Mouse (Mus musculus): ENCODE measurements at regions not wholly inside any gene's neighbourhood (a gene's known extent, or its start where the extent isn't known, plus 50 kb on each side); places are given as distances from the start of the nearest gene placed in this dataset.

DNA sequence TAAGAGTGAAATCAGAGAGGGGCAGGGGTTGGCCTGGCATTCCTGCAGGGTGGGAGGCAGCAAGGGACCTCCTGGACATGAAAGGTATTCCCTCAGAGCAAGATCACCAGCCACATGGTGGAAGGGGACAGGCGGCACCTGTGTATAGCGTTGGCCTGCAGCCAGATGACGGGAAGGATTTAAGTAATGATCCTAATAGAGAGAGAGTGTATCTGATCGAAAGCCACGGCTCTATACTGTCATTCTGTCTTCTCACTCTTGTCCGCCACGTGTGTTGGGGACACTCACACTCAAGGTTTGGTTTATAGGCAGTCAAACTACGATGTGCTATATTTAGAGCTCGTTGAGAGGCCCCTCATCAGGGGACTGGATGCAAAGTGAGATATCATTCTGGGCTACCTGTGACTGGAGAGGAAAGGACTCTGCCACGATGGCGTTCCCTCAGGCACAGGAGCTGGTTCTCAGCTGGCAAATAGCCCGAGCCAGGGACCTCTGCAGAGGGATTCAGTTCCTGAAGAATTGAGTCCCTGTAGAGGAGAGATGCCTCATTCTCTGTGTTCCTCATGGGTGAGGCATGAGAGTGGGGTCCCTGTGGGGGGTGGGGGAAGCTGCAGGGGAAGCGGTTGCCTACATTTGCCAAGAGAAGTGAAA lies 62.9 kb upstream of the Cnih3 start:
- no peak for DNase-seq (ENCODE audit: low read depth in 1 of 2, low spot score in 2 of 2)
- H3K4me1 ChIP-seq (ENCODE audit: control insufficient read depth, insufficient read depth, insufficient read length), result no peaks in the 10 kb centered on the region
- H3K4me3 ChIP-seq (ENCODE audit: extremely low read depth, insufficient read depth, insufficient read length), result no peak overlapping the region
- no peak overlapping the region for H3K27ac ChIP-seq (ENCODE audit: insufficient read depth, low read length)
- TF ChIP-seq POLR2A (IDR thresholded peaks at IDR 0.05; ENCODE audit: low read depth, low read length) (no peak), CTCF (IDR thresholded peaks at IDR 0.05; ENCODE audit: extremely low read depth, insufficient read depth, insufficient read length, insufficient replicate concordance) (no peak)
- 79% methylated on average over 13 of the region's 13 CpGs for WGBS
- no peaks in the 10 kb centered on the region for H3K36me3 ChIP-seq (ENCODE audit: control insufficient read depth, insufficient read depth, low read length)
- no peaks in the 10 kb centered on the region for H3K27me3 ChIP-seq (ENCODE audit: control insufficient read depth, insufficient read depth, low read length)

DNA sequence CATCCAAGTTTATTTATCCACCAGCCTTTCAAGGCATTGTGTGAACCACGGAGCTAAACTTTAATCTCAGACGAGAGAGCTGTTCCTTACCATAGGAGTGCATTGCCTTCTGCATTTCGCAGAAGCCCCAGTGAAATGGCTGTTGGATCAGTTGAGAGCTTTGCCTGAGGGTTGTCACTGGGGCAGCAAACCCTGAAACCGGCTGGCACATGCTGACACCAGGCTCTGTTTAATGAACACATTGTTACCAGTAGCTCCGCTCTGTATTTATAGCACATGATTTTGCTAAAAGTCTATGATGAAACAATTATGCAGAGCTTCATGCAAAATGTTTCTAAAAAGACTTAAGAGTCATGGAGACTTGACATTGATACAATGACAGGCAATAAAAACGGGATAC lies 61.2 kb upstream of the Cnih3 start:
- Histone ChIP-seq H3K36me3 (ENCODE audit: control insufficient read depth, insufficient read depth, low read length) (no peaks in the 10 kb centered on the region), H3K4me1 (ENCODE audit: control insufficient read depth, insufficient read depth, insufficient read length) (no peaks in the 10 kb centered on the region), H3K4me3 (ENCODE audit: extremely low read depth, insufficient read depth, insufficient read length) (no peak overlapping the region), H3K27me3 (ENCODE audit: control insufficient read depth, insufficient read depth, low read length) (no peaks in the 10 kb centered on the region), H3K27ac (ENCODE audit: insufficient read depth, low read length) (no peak overlapping the region)
- 85% methylated on average over 6 of the region's 6 CpGs for WGBS
- no peak for DNase-seq (ENCODE audit: low read depth in 1 of 2, low spot score in 2 of 2)
- TF ChIP-seq CTCF (IDR thresholded peaks at IDR 0.05; ENCODE audit: extremely low read depth, insufficient read depth, insufficient read length, insufficient replicate concordance), result no peak
- TF ChIP-seq POLR2A (IDR thresholded peaks at IDR 0.05; ENCODE audit: low read depth, low read length), result no peak

DNA sequence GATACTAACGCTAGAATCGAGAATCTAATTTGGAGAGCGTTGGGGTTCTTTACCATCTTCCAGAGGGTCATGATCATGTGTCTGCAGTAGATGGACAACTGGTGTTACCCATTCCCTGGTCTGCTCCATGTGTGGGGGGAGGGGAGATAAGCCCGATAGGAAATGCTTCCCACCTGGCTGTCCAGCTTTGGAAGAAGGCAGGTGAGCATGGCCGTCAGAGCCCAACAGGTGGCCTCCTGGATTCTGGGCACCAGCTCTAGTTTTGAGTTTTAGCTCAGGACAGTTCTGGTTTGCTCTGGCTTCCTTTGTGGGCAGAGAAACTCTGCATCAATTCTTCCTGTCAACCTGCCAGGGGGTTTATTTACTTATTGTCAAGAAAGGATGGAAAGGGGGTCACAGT lies 60.5 kb upstream of the Cnih3 start:
- Histone ChIP-seq H3K36me3 (ENCODE audit: control insufficient read depth, insufficient read depth, low read length) (no peaks in the 10 kb centered on the region), H3K4me1 (ENCODE audit: control insufficient read depth, insufficient read depth, insufficient read length) (no peaks in the 10 kb centered on the region), H3K27me3 (ENCODE audit: control insufficient read depth, insufficient read depth, low read length) (no peaks in the 10 kb centered on the region), H3K27ac (ENCODE audit: insufficient read depth, low read length) (no peak overlapping the region), H3K4me3 (ENCODE audit: extremely low read depth, insufficient read depth, insufficient read length) (no peak overlapping the region)
- WGBS, result 77% methylated on average over 5 of the region's 5 CpGs
- TF ChIP-seq CTCF (IDR thresholded peaks at IDR 0.05; ENCODE audit: extremely low read depth, insufficient read depth, insufficient read length, insufficient replicate concordance) (no peak), POLR2A (IDR thresholded peaks at IDR 0.05; ENCODE audit: low read depth, low read length) (no peak)
- DNase-seq (ENCODE audit: low read depth in 1 of 2, low spot score in 2 of 2), result no peak

DNA sequence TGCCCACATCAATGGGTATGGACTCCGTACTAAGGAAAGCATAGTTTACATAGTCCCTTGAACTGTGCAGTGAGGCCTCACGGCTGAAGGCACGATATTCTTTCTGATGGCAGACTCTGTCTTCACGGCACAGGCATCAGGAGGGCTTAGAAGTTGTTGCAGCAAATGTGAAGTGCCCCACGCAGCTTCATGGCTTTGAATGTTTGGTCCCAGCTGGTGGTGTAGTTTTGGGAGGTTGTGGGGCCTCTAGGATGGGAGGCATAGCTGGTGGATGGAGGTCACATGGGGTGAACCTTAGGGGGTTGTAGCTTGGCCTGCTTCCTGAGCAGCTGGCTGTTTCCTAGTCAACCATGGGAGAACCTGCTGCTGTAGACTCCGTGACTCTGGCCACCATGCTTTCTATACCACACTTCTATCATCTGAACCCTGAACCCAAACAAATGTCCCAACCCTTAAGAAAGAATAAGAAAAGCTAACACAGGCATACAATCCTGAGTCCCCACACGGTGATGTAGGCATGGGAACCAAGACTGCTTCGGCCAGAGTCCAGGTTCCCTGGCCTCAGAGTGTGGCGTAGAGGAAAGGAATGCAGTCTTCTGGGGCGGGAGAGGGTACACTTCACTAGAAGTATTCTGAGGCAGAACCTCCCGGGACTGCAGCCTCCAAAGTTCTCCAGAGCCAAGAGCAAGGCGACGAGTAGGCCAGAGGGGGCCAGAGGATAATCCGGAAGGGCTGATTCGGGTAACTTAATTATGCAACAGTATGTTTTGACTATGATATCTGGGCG lies 59.2 kb upstream of the Cnih3 start:
- no peaks in the 10 kb centered on the region for H3K36me3 ChIP-seq (ENCODE audit: control insufficient read depth, insufficient read depth, low read length)
- WGBS, result 90% methylated on average over 16 of the region's 16 CpGs
- no peak overlapping the region for H3K4me3 ChIP-seq (ENCODE audit: extremely low read depth, insufficient read depth, insufficient read length)
- H3K4me1 ChIP-seq (ENCODE audit: control insufficient read depth, insufficient read depth, insufficient read length), result no peaks in the 10 kb centered on the region
- DNase-seq (ENCODE audit: low read depth in 1 of 2, low spot score in 2 of 2), result no peak
- H3K27me3 ChIP-seq (ENCODE audit: control insufficient read depth, insufficient read depth, low read length), result no peaks in the 10 kb centered on the region
- TF ChIP-seq POLR2A (IDR thresholded peaks at IDR 0.05; ENCODE audit: low read depth, low read length), result no peak
- no peak overlapping the region for H3K27ac ChIP-seq (ENCODE audit: insufficient read depth, low read length)

DNA sequence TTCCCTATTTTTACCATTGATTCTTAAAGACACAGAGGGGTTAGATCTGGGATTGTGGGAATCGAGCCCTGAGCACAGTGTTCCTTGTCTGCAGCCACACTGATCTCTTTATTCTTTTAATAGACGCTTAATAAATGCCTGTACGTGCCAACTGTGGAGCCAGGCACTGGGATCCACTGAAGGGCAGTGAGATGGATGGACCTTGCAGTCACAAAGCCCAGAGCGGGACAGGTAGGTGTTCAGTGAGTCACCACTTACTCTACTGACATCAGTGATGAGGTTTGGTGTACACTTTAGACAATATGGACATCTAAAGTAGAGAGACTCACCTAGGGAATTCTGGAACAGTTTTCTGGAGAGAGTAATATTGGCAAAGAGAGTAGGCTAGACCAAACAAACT lies 56.8 kb upstream of the Cnih3 start:
- 82% methylated on average over 4 of the region's 4 CpGs for WGBS
- no peaks in the 10 kb centered on the region; the same call in 1 of the 2 replicates for H3K4me1 ChIP-seq (ENCODE audit: control insufficient read depth, insufficient read depth, insufficient read length)

DNA sequence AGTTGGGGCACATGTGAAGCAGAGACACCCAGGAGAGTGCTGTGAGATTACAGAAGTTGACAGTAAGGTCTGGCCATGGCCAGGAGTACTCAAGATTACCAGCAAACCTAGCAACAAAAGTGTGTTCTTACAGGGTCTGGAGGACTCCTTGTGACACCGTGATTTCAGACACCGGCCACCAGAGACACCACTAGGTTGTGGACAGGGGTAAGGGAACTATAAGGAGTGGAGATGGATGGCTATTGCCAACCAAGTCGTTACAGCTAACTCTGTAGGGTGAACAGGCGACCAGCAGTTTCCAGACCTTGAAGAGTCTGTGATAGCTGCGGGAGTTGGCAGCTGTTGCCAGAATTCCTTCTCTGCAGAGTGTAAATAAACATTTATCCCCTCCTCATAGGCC lies 54.4 kb upstream of the Cnih3 start:
- WGBS, result 92% methylated on average over 5 of the region's 5 CpGs
- Histone ChIP-seq H3K4me1 (ENCODE audit: control insufficient read depth, insufficient read depth, insufficient read length) (no peaks in the 10 kb centered on the region; the same call in 1 of the 2 replicates), H3K4me3 (ENCODE audit: extremely low read depth, insufficient read depth, insufficient read length) (no peak overlapping the region), H3K27ac (ENCODE audit: insufficient read depth, low read length) (no peak overlapping the region), H3K36me3 (ENCODE audit: control insufficient read depth, insufficient read depth, low read length) (no peaks in the 10 kb centered on the region), H3K27me3 (ENCODE audit: control insufficient read depth, insufficient read depth, low read length) (no peaks in the 10 kb centered on the region)
- DNase-seq (ENCODE audit: low read depth in 1 of 2, low spot score in 2 of 2), result no peak
- TF ChIP-seq CTCF (IDR thresholded peaks at IDR 0.05; ENCODE audit: extremely low read depth, insufficient read depth, insufficient read length, insufficient replicate concordance), result no peak
- TF ChIP-seq POLR2A (IDR thresholded peaks at IDR 0.05; ENCODE audit: low read depth, low read length), result no peak

More for the DNA sequence above, 56.8 kb upstream of the Cnih3 start:
- Histone ChIP-seq H3K4me3 (ENCODE audit: extremely low read depth, insufficient read depth, insufficient read length) (no peak overlapping the region), H3K36me3 (ENCODE audit: control insufficient read depth, insufficient read depth, low read length) (no peaks in the 10 kb centered on the region), H3K27ac (ENCODE audit: insufficient read depth, low read length) (no peak overlapping the region), H3K27me3 (ENCODE audit: control insufficient read depth, insufficient read depth, low read length) (no peaks in the 10 kb centered on the region)
- TF ChIP-seq CTCF (IDR thresholded peaks at IDR 0.05; ENCODE audit: extremely low read depth, insufficient read depth, insufficient read length, insufficient replicate concordance) (no peak), POLR2A (IDR thresholded peaks at IDR 0.05; ENCODE audit: low read depth, low read length) (no peak)
- no peak for DNase-seq (ENCODE audit: low read depth in 1 of 2, low spot score in 2 of 2)

DNA sequence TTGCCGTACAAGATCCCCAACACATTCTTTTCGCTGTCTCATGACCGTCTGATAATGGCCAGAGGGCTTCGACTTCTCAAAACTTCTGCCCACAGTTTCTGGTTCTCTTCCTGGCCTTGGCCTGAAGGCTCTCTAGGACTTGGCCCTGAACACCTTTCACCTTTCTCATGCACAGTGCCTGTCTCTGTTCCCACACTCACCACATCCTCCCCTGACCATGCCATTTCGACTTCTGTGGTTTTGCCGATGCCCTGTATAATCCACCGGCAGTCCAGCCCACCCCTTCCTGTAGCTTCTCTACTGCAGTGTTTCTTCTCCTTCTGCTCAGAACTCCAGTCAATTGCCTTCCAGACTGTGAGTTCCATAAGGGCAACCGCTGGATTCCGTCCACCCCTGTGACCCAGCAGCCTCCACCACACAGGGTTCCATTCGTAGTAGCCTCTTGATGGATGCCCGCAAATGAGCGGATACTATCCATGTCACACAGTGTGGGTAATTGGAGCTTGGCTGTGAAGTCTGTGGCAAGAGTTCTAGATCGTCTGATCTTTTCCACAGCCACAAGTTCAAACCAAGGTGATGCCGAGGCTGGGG lies 53.3 kb upstream of the Cnih3 start:
- 27% methylated on average over 14 of the region's 14 CpGs for WGBS

More for the DNA sequence above, 53.3 kb upstream of the Cnih3 start:
- TF ChIP-seq POLR2A (IDR thresholded peaks at IDR 0.05; ENCODE audit: low read depth, low read length), result no peak
- no peak for TF ChIP-seq CTCF (IDR thresholded peaks at IDR 0.05; ENCODE audit: extremely low read depth, insufficient read depth, insufficient read length, insufficient replicate concordance)
- H3K4me1 ChIP-seq (ENCODE audit: control insufficient read depth, insufficient read depth, insufficient read length), result no peaks in the 10 kb centered on the region; the same call in 1 of the 2 replicates
- H3K4me3 ChIP-seq (ENCODE audit: extremely low read depth, insufficient read depth, insufficient read length), result no peak overlapping the region
- no peak overlapping the region for H3K27ac ChIP-seq (ENCODE audit: insufficient read depth, low read length)
- no peaks in the 10 kb centered on the region for H3K36me3 ChIP-seq (ENCODE audit: control insufficient read depth, insufficient read depth, low read length)
- no peaks in the 10 kb centered on the region for H3K27me3 ChIP-seq (ENCODE audit: control insufficient read depth, insufficient read depth, low read length)
- no peak for DNase-seq (ENCODE audit: low read depth in 1 of 2, low spot score in 2 of 2)
